Mouse (Mus musculus): ENCODE data around the gene Top1.

- TF ChIP-seq CTCF (IDR thresholded peaks at IDR 0.05; ENCODE audit: control insufficient read depth, insufficient read depth, low read length) (no peak), POLR2A (IDR thresholded peaks at IDR 0.05; ENCODE audit: borderline replicate concordance, control insufficient read depth, low read depth, low read length) (no peak)
These were observed 124.7 kb downstream of the Top1 start for GRCm38 (mm10) chr2:160770409-160770808.

Data from bone marrow, adult 2 months (tissue).